Mouse (Mus musculus) layer of hippocampus, adult 8-10 months (tissue): Measurements from ENCODE around the gene Slc25a47. TPM values are rescaled to one million over a fixed set of nuclear protein-coding genes. Genes with fewer than 3 reads are reported as not detected.

Experiments
- DNase-seq, 2 experiments: peaks; one replicate each; pipeline ENCODE4 v3.0.0; 2022; ENCODE audit warnings: low spot score in 2 of 2
- total RNA-seq, 4 experiments: library from RNA; stranded (reverse); gene quantifications; 2 replicates each; pipeline ENCODE4 v1.2.4; 2022

Gene Slc25a47
- total RNA-seq: 10 to 100 TPM in 1 of 4 experiments, 1 to 10 TPM in 3; 8.1 to 10.8 (median 9.0) TPM

DNA sequence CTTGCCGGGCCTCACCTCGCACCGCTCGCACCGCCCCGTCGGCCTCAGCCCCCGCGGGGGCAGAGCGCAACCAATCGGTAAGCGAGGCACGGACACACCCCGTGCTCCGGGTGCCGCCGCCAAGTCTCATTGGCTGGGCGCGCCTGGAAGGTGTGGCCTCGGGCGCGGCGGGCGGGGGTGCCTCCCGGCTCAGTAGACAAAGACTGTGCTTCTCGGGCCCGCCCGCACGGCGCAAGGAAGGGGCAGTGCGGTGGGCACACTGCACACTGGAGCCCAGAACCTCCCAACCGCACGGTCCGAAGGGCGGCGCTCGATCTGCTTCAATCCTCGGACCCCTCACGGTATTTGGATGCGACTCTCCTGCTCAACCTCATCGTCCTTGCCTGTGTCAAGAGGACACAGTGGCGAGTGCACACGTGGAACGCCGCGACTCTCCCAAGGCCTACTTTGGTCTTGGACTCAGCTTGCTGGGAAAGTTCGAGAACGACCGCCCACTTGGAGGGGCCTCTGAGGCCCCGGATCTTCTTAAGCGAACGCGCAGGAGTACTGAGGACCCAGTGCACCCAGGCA, at the start of gene Slc25a47, which contains the start of gene Slc25a29:
Gene Slc25a47, plus strand, starts transcription at position 207 of the 570 bp plus-strand sequence.
Gene Slc25a29, minus strand, starts transcription at position 44 of the 570 bp plus-strand sequence.
- DNase-seq: peak; percentile 95

DNA sequence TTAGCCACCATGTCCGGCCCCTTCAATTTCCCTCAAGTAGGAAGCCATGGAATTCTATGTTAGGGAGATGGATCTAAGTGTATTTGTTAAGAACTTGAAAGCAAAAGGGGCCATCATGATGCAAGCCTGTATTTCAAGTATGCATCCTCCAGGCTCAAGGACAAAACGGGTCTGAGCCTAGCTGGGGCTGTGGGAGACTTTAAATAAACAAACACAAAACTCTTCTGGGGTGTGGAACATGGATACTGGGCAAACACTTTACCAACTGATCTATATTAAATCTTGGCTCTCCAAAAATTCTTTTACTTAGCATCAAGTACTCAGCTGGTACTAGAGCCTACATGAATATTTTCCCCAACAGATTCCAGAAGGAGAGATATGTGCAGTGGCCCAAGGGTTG, 48.5 kb upstream of the Slc25a47 start:
- no peak for DNase-seq

DNA sequence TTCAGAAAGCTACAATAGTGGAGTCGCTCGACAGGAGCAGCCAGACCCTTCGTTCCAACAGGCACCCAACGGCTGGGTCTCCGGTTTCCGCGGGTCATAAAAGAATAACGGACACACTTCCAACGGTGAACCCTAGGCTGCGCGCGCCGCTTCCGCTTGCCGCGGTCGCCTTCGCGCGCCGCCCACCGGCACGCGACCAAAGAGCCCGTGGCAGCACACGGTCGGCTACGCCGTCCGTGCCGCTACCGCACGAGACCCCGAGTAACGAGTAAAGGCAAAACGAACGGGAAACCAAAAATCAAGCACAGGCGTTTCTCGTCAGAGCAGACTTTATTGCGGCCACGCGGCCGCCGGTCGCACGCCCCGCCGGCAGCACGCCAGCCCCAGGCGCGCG, 43.7 kb upstream of the Slc25a47 start:
- peak; percentile 68 to 75 for DNase-seq

DNA sequence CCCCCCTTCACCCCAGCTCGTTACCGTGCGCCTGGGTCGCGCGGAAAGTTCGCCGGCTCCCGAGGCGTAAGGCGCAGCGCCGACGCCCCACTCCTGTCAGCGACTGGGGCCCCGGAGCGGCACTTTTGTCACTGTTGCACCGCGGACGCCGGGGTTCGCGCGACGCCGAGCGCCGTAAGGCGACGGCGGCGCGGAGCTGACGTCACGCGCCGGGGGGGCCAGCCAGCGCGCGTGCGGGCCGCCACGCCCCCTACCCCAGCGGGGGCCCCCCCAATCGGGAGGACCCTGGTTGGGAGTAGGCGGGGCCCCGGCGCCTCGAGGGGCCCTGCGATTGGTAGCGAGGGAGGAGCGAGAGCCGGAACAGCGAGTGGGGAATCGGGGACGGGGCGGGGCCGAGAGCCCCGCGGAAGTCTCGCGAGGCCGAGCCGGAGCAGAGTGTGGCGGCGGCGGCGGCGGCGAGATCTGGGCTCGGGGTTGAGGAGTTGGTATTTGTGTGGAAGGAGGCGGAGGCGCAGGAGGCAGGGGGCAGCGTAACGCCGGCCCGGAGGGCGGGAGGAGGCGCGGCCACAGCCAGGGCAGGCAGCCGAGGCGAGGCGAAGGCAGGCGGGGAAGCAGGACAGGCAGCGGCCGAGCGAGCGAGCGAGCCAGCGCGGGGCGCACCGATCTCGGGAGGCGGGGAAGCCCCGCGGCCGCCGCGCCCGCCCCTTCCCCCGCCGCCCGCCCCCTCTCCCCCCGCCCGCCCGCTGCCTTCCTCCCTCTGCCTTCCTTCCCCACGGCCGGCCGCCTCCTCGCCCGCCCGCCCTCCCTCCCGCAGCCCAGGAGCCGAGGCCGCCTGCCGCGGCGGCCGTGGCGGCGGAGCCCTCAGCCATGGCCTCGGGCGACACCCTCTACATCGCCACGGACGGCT, 43.0 kb upstream of the Slc25a47 start, which contains the start of gene Yy1:
Gene Yy1, plus strand, starts transcription at position 428 of the 907 bp plus-strand sequence.
- peak; percentile 95 to 97 for DNase-seq

DNA sequence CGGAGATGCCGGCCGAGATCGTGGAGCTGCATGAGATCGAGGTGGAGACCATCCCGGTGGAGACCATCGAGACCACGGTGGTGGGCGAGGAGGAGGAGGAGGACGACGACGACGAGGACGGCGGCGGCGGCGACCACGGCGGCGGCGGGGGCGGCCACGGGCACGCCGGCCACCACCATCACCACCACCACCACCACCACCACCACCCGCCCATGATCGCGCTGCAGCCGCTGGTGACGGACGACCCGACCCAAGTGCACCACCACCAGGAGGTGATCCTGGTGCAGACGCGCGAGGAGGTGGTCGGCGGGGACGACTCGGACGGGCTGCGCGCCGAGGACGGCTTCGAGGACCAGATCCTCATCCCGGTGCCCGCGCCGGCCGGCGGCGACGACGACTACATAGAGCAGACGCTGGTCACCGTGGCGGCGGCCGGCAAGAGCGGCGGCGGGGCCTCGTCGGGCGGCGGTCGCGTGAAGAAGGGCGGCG, 42.3 kb upstream of the Slc25a47 start:
- peak; percentile 34 to 35 for DNase-seq

DNA sequence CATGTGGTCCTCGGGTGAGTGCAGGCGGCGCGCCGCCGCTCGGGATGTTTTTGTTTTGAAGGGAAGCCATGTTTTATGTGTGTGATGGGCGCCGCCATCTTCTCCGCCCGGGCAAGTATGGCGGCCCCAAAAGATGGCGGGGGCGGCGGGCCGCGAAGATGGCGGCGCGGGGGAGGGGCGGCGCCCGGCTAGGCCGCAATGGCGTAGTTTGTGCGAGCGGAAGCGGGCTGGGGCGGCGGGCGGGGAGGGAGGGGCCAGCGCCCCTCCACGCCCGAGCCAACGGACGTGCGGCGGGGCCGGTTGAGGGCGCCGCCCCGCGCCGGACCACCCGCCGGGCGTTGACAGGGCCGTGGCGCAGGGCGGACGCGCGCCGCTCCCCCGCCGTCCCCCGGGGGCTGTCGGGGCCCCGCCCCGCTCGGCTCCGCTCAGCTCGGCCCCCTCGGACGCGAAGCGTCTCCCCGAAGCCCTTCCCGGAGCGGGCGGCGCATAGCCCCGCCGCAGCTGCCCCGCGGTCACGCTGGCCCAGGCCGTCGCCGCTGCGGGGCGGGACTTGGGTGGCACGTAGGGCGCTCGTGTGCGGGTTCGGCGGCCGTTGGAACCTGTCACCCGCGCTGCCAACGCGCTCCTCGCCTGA, 41.7 kb upstream of the Slc25a47 start:
- peak; percentile 52 to 68 for DNase-seq

DNA sequence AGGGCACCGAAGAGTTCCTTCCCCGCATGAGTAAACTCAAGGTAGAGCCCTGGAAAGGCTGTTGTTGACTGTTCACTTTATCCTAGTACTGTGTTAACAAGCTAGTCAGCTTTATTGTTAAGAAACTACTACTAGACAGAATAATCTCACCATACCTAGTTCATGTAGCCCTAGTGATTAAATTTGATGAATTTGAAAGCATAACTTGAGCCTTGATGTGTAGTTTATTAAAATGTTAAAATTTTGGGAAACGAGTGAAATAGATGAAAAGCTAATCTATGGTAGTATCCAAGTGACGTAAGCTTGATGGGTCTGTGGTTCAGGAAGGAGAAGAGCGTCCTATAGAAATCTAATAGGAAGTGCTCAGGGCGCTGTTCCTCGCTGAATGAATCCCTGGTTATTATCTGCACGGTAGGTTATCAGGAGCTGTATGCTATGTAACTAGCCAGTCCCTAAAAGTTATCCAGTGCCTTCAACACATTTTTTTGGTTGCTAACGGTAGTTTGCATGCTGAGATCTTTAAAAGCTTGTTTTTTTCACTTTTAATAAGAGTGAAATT, 40.8 kb upstream of the Slc25a47 start:
- no peak for DNase-seq

DNA sequence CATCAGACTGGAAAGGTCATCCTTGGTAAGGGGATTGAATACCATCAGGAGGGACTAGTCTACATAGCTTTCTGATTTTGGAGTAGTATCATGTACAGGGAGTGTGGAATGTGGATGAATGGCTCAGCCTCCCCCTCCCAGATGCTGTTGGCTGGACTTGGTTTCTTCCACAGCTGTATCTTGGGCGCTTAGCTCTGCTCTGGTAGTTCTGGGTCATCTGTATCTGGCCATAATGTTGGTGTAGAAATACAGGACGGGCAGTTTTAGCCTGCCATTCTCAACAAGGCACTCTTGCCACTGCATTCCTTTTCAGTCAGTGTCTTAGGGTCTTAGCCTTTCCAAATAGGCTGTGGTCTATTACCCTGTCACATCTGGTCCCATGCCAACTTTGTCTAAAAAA, 34.2 kb upstream of the Slc25a47 start:
- no peak for DNase-seq

DNA sequence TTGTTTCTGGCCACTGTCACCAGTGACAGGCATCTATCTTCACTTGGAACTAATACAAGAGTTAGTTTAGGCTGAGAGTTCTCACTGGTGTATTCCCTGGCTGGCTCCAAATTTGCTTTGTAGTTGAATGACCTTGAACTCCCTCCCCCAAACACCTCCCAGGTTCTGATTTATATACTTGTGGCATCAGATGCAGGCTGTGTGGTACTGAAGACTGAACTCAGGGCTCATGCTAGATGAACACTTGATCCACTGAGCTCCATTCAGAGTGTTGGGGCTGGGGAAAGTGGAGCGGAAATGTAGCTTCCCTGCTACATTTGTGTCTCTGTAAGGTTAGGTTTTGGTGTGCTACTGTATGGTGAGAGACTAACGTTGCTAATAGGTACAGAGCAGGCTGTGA, 31.5 kb upstream of the Slc25a47 start:
- no peak for DNase-seq

DNA sequence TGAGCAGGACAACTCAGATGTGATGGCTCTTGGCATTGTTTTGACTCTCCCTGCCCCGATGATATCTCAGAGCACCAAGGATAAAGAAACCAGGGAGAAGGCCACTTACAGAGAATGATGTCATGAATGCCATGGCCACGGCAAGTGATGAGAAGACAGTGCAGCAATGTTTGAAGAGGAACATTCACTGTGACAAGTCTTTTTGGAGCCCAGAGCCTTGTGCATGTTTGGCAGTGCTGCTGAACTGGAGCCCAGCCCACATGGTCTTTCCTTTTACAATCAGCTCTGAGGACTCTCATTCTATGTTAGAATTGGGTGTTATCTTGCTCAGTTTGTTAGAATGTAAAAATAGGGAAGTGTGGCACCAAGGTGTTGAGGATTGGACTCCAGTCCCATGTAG, 27.4 kb upstream of the Slc25a47 start:
- no peak for DNase-seq

DNA sequence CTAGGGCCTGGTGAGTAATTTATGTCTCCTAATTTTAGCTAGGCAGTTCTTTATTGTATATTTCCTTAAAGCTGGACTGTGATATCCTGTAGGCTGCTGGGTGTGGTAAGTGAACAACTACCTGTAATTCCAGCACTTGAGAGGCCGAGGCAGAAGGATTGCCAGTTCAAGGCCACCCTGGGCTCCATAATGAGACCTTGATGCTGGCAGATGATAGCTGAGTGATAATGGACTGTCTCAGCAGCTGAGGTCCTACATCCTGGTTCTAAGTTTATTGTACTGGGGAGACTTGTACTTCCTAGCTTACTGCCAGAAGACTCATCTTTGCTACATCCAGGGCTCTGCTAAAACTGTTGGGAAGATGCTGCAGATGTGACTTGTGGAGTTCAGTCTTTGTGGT, 26.1 kb upstream of the Slc25a47 start:
- DNase-seq: no peak

DNA sequence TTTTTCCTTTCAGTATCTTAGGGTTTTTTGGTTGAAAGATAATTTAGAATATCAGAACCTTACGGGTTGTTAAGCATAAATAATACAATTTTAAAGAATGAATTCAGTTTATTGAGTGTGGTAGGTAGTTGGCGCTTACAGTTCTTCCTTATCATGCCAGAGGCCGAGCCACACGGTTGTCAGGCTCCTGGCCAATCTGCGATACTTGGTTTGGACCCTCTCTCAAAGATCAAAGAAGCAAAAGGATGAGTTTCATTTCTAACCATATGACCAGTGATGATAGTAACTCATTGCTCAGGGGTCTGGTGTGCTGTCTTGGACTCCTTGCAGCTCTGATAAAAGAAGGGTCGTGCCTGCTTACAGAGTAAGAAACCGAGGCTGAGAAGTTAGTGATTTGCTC, 25.5 kb upstream of the Slc25a47 start:
- no peak for DNase-seq

DNA sequence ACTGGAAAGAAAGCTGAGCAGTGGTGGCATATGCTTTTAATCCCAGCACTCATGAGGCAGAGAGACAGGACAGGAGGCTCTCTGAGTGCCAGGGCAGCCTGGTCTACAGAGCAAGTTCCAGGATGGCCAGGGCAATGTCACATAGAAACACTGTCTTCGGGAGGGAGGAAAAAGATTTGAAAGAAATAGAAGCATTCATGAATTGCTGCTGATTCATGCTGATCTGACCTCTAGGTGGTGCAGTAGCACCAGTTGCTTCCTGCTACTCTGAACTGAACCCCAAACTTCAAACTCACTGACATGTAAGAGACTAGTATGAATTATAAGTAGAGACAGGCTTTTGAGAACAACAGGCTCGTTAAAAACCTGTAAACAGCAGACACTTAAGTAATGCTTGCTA, 24.7 kb upstream of the Slc25a47 start:
- no peak for DNase-seq

DNA sequence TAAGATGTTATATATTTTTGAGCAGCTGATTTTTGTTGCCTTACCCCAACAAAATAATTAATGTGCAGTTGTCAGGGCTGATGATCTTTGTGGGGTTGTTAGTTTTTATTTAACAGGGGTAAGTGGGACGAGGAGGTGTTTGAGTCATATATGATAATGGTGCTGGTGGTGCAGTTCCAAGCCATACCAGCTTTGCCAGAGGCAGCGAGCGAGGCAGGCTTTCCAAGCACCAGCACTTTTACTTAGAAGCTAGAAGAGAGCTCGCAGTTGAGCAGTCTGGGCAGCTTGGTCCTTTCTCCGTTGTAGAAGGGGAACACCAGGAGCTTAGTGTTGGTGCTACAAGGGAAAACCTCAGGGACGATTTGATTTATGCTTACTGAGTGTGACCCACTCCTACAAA, 23.4 kb upstream of the Slc25a47 start:
- DNase-seq: no peak

DNA sequence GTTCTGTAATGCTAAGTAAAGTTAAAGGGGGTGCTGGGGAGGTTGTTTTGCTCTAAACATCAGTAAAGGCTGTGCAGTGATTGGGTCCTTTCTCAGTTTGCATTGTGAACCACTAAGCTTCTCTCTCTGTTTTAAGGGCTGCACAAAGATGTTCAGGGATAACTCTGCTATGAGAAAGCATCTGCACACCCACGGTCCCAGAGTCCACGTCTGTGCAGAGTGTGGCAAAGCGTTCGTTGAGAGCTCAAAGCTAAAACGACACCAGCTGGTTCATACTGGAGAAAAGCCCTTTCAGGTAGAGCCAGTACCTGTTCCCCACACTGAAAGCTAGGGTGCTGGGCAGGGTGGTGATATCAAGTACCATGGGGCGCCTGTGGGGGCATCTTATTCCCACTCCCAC, 21.4 kb upstream of the Slc25a47 start:
- DNase-seq: no peak

DNA sequence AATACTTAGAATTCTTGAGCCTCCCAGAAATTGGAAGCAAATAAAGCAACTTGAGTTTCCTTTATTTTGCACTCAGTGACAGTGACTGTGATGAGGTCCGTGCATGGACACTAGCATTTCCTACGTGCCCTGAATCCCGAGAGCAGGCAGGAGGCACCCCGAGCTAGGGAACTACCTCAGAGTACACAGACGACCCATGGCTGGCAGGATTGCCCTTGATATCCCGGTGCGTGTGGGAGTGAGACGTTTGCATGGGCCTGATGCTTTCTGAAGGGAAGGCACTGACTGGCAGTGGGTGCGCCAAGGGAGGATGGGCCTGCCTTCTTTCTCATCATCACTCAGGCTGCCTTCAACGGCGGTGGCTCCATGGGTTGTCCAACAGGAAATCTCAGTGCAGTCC, 19.3 kb upstream of the Slc25a47 start:
- no peak for DNase-seq

DNA sequence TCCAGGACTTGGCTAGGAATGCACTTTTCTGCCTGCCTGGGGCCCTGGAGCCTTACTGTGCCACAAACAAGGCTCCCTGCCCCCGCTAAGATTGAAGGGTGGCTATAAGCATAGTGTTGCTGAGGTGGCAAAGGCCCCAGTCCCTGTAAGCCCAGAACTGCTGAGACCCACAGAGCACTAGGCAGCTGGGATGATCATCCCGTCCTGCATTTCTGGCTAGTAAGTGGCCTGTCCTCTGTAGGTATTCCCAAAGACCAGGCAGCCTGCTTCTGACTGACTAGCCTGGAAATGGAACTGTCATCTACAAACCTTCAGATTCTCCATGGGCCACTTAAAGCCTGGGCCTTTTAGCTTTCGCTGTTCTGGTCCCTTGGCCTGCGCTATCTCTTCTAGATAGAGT, 15.4 kb upstream of the Slc25a47 start:
- no peak for DNase-seq

DNA sequence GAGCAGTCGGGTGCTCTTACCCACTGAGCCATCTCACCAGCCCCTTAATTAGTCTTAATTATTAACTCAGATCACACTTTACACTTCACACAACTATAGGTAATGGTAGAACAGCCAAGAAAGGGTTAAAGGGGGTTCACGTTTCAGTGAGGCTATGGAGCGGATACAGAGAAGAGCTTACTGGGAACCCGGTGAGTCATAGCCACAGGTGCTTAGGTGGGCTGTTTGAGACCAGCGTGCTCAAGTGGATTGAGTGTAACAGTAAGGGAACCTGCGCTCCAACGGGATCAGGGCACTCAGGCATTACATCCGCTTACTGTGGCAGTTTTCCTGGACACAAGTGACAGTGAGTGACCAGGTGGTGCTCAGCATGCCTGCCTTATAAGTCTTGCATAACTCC, 12.8 kb upstream of the Slc25a47 start:
- DNase-seq: no peak

DNA sequence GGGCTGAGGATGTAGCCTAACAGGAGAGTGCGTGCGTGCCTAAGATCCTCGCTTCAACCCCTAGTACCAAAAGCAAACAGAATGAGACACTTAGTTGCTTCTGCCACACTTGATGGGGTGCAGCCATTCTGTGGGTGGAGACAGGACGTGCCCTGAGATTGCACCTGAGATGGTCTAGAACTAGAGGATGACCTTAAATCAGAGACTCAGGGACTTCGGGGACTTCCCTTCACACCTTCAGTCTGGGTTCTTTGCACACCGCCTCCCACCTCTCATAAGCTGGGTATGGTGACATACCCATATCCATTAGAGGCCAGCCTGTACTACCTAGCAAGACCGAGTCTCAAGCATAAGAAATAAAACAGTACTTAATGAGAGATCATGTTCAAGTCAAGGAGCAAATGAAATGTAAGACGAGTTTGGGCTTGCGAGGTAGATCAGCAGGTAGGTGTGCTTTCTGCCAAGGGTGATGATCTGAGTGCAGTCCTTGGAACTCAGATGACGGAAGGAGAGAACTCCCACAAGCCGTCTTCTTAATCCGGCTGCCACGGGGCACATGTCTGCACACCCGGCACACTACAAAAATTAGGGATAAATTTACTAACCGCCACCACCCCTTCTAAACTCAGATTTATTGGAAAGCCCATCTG, 11.5 kb upstream of the Slc25a47 start:
- DNase-seq: no peak

DNA sequence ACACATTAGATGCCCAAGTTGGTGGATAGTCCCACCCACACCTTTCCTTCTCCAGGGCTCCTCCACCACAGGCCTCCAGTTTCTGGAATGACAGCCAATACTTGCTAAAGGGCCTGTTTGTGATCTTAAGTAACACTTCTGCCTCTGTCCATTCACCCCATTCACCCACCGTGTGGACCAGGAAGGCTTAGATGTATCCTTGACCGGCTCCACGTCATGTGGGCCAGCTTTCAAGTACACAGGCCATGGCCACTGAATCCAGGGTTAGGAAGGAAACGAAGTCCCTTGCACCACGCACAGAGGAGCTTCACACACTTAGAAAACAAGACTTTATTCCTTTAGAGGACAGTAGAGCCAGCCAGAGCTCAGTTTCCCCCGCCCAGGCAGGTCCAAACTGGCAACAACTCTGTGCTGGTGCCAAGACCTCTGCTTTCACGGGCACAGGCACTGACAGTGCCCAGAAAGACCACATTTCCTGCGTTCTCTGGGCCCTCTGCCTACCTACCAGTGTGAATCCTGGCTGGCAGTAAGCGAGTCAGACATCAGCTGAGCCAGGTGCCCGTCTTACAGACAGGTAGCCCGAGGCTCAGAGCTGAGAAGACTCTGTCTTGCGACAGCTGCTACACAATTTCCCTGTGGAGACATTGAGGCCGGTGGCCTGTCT, 10.2 kb upstream of the Slc25a47 start:
- DNase-seq: no peak
